Mouse (Mus musculus) urinary bladder, adult 18-20 months (tissue): ENCODE measurements at regions not wholly inside any gene's neighbourhood (a gene's known extent, or its start where the extent isn't known, plus 50 kb on each side); places are given as distances from the start of the nearest gene placed in this dataset.

ENCODE experiments used
- DNase-seq, 2 experiments: peaks; one replicate each; pipeline ENCODE4 v3.0.0; 2022; ENCODE audit warnings: low spot score in 2 of 2, mixed read lengths in 2 of 2

DNA sequence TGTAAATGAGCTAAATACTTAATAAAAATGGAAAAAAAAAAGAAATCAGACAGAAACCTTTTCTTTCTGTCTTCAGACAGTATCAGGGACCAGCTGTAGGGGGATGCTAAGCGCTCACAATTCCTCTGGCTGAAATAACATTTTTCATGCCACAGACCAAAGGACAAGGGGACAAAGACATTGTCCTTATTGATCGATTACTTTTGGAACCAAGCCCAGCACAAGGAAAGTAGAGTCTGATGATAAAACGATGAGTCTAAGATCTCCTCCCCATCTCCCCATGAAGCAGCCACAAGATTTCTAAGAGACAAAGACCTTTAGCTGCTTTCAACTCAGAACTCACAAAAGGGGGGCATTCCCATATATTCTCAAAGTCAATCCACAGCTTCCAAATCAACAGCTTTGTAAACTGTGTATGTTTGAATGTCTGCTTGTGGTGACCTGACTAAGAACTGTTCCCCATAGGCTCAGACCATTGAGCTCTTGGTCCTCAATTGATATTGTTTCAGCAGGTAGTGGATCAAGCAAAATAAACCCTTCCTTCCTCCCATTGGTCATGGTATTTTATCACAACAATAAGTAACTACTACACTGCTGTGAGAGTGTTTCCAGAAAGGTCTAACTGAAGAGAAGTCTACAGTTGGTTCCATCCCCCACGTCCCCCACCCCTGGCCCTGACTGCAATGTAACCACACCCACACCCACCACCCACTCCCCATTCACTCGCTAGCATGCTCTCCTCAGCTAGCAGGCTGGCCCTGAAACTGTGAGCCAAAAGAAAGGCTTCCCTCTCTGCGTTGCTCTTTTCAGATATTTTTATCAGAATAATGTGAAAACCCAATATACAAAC is 331.4 kb upstream of the Spred2 start:
- no peak for DNase-seq

DNA sequence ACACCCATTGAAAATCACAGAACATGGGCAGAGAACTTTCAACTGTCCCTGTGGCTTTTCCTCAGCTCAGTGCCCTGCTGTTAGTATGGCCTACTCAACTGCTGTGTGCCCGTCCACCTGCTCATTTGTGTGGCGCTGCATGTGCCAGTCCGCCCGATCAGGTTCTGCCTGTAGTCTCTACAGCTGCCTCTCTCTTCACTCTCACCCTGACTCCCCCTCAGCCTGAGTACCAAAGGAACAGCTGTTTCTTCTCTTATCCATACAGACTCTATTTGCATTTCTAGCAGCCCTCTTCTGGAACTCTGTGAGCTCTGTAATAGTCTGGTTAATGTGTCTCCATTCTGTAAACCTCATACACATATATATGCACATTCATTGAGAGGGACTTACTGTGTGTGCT is 329.1 kb upstream of the Spred2 start:
- DNase-seq = no peak

DNA sequence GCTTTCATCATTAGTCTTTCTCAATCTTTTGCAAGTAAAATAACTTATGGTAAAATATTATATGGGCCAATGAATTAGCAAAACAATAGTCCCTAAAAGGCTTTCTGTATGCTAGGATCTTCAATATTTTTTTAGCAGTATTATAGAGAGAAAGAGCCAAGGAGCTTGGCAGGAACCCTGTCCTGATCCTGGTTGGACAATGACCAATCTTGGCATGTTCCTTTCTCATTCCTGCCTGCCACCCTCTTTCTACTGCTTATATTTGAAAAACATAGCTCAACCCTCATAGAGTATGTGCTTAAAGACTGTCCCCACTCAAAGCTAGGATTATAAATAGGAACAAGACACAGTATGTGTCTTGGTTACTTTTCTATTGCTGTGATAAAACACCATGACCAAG is 327.8 kb upstream of the Spred2 start:
- no peak for DNase-seq

DNA sequence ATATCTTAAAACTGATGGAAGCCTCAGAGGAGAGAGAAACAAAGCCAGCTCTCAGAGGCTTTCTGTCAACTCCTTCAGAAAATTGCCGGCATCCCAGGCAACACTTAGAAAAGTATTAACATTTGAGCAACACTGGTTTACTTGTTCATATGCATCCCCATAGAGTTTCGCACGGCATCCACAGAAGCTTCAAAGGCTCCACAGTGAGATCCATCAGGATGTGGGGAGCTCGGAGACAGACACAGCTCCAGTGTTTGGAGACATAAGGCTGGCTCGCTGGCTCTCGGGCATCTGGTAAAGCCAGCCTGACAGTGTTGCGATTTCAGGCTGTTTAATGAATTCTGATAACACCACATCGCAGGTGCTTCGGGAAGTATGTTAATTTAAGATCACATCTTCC is 324.7 kb upstream of the Spred2 start:
- no peak for DNase-seq

DNA sequence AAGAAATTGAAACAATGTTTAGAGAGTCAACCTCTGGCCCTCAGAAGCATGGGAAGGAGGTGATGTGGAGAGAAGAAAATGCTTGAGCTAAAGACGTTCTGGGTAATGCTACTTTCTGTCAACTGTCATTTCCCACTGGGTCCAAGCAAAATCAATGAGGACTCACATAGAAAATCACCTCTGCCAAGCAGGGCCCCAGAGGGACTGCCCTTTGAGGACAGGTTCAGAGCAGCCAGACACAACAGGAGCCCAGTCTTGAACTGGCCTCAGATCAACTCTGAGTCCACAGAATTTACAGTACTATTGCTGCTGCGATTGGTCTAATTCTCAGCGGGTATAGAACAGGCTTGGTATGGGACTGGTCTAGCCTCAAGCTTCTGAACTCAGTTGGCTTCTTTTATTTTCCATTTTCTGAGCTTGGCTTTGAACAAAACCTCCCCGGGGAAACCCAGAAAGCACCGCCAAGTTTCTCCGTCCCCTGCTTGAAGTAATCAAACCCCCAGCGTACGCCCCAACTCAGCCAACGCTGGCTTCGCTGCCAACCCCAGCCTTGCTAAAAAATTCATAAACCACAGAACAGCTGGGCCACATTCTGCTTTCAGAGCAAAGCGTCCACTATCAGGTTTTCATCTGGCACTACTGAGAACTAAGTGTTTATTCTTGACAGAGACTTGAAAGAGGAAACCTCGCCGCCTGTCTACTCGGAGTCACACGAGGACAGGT is 322.8 kb upstream of the Spred2 start:
- no peak for DNase-seq

DNA sequence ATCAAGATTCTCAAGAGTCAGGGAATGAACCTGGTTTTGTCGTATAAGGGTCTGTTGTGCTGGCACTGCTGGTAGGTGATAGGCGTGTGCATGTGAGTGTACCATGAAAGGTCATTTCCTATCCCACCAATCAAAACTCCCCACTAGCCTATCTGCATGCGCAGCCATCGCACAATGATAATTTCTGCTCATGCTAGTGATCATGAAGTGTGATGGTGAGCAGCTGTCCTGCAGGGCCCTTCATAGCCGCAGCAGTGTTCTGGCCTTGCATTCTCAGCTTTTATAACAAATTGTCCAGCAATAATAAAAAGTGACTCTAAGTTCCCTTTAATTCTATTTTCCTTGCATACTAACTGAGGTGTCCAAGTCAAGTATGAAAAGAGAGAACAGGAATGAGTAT is 321.7 kb upstream of the Spred2 start:
- no peak for DNase-seq

DNA sequence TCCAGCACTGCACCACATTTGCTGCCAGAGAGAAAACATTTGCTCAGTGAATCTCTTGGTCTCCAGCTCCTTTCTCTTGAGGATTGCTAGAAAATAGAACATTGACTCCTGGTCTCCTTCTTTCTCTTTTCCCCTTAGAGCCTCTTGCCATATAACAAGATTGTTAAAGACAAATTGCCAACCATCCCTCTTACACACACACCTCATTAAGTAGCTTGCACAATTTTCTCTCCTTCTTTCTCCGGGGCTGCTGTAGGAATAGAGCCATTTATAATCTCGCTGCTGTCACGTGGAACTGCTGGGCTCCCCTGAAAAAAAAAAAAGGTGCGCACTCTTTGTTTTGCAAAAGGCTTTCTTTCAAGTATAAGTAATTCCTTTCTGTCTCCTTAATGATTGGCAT is 318.6 kb upstream of the Spred2 start:
- no peak for DNase-seq

DNA sequence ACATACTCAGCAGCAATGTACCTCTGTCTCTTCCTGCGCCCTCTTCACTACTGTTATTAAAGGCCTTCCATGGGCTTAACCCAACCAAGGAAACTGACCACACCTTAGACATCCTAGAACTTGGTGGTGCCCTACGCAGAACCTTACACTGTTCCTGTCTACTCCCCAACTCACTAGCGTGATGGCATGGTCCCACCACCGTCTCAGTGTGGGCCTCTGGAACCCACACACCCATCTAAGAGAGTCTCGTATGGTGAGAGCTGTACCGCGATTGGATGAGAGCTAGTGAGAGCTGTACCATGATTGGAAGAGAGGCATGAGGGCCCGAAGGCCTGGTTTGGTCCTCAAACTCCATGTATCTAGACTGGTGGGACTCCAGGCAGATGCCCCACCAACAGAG is 317.2 kb upstream of the Spred2 start:
- DNase-seq = no peak

DNA sequence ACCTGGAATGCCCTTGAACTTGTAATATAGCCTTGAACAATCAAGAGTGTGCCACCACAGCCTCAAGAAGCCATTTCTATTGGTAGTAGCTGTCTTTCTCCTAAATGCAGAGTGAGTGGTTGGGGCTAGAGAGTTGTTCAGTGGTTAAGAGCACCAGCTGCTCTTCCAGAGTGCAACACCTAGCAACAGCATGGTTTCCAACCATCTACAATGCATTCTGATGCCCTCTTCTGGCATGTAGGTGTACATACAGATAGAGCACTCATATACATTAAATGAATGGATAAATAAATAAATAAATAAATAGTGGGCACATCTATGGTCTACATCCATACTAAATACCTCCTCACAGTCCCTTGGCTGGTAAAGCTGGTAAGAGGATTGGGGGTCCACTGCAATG is 316.2 kb upstream of the Spred2 start:
- DNase-seq = no peak

DNA sequence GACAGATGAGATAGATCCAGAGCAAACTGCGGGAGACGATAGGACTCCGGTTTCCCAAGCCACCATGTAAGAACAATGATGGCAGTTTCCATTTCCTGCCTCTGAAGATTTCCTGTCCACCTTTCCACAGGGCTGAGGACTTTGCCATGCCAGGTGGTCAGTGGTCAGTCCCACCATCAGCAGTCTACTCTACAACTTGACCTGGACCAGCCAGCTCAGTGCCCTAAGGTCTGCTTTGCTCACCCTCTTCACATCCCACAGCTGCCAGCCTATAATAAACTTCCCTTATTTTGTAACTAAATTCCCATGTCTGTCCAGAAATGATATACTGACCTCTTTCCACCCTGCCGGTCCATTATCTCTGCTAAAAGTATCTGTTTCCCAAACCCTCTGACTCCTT is 315.7 kb upstream of the Spred2 start:
- DNase-seq = no peak

DNA sequence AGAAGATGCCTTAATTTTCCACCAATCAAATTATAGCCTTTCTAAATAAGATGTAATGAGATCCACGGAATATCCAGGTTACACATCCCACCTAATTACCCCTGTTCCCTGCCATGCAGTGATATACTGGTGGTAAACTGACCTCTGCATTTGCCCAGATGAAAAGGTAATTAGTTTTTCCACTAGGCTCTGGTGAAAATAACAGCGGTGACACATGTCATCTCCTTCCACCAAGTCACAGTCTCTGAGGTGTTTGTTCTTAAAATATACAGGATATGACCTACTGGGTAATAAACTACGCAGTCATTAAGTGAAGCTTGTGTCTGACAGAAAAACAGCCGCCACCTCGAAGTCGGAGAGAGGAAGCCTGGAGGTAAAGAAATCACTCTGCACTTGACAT is 313.6 kb upstream of the Spred2 start:
- no peak for DNase-seq

DNA sequence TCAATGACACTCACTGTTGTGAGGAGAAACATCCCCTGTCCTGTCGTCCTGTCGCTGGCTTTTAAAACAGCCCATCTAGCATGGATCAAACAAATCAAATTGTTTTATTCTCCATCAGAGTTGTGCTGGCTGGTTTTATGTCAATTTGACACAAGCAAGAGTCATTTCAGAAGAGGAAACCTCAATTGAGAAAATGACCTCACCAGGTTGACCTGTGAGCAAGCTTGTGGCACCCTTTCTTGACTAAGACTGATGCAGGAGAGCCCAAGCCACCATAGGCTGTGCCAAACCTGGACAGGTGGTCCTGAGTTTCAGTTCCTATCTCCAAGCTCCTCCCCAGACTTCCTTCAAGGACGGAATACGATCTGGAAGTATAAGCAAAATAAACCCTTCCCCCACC is 313.0 kb upstream of the Spred2 start:
- DNase-seq = no peak

DNA sequence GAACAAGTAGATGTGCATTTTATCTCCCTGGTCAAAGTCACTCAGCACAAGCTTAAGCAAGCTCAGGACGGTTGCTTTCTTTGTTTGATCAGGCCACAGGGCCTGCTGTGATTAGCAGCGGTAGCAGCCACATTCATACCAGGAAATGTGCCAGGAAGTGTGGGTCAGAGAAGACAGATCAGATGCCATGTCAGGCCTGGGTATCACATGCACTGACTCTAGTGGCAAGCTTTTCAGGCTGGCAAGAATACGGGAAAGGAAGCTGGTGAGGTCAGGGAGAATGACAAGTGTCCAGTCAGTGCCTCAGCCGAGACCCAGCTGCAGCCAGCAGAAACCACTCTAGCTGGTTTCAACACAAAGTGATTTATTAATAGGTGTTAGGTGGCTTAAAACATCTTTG is 307.7 kb upstream of the Spred2 start:
- DNase-seq = no peak

DNA sequence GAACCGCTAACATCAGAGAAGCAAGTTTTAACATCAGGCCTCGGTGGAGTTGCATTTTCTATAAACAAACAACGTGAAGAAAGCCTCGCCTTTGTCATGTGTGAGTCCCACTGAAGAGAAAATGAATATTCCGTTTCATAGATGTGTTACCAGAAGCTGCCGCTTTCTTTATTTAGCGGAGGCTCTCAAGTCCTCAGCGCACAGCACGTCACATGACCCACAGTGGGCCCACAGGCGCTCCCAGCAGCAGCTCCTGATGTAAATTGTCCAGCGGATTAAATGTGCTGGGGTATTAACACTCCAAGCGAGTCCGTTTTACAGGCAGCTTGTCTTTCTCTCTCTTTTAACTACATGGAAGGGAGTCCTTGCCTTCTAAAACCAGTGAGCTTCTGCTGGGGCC is 304.7 kb upstream of the Spred2 start:
- DNase-seq = no peak

DNA sequence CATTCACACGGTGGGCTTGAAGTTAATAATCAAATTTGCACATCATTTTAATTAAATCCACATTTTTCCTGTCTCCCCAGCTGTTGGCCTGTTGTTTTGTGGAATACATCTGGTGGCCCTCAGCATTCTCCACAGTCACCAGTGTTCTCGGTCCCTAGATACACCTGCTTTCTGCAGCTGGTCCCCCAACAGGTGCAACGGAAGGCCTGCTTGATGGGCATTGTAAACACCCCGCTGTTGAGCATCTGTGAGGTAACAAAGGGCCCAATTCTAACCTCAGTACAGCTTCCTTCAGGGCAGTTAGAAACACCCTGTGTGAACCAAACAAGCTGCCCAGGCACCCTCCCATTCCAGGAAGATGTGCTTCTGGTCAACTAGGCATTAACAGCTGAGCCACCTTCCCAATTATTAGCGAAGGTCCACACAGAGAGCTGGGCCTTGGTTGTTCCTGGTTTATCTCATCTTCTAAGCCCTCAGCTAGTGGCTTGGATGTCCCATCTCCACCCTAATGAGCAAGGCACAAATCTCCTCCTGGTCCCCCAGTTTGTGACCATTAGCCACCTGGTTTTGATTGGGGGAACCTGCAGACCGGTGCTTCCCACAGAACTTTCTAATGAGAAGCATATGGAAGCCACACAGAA is 293.0 kb upstream of the Spred2 start:
- no peak for DNase-seq

DNA sequence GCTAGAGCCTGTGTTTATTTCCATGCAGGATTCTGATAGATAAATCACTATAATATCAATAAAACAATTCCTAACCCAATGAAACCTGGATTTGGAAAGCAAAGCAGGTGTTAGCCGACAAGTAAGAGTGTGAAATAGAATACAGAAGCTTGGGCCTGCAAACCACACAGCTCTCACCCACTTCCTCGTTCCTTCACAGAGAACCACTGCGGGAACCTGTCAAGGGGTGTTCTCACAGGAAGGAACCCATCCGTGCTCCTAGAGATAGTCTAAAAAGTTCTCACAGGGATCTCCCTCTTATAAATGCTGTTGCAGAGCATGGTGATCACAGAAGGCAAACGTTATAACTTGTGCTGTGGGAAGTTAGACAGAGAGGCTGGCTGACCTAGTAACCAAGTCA is 291.7 kb upstream of the Spred2 start:
- DNase-seq = no peak

DNA sequence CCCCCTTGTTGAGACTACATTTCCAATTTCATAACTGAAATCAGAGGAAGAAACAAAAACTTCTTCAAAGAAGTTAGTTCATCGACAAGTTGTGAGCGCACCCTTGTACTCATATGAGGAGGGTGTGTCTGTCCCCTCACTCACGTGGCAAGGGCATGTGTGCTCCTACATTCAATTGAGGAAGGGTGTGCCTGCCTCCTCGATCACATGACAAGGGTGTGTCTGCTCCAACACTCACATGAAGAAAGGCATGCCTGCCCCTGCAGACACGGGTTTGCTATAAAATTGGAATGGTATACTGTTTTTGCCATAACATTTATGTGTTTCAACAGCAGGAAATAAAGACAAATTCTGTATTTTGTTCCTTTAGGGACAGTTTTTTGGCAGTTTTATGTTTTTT is 290.6 kb upstream of the Spred2 start:
- no peak for DNase-seq

DNA sequence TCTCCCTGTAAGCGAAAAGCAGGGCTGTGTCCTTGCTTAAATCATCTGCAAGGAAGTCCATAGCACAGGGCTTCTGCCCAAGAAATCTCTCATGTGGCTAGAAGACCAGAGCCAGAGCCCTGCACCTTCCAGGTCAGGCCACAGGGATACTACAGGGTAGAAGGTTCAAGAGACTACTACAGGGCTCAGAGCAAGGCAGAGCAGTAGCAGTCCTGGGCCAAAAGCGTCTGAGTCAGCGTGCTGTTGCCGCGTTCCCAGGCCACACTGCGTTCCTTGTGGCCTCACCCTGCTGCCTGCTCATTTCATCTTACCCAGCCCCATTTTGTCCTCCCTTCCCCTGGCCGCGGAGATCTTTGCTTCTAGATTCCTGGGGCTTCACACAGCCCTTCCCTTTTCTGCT is 283.0 kb upstream of the Spred2 start:
- DNase-seq = peak in 1 of 2 experiments; percentile 13

DNA sequence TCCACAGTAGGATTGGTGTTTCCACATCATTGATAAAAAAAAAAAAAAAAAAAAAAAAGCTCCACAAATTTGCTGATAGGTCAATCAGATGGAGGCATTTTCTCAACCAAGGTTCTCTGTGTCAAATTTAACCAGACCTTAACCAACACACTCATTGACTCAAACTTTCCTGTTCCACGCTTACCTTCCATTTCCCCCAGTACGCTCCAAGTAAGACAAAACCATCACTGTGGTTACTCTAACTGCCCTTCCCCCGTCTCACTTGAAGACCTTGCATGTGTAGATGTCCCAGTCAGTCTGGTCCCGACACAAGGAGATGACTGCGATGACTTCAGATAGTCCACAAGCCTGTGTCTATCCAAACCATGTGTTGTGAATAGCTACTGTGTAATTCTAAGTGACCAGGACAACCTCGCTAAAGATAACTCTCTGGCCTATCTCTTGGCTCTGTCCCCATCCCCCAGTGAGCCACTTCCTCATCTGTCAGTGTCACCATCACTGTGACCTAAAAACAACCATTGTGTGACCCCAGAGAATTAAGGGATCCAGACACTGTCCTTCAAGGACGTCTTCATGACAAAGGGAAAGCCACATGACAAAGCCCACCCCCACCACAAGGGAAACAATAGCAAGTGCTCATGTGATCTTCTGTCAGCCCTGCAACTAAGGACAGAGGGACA is 279.9 kb upstream of the Spred2 start:
- DNase-seq = no peak

DNA sequence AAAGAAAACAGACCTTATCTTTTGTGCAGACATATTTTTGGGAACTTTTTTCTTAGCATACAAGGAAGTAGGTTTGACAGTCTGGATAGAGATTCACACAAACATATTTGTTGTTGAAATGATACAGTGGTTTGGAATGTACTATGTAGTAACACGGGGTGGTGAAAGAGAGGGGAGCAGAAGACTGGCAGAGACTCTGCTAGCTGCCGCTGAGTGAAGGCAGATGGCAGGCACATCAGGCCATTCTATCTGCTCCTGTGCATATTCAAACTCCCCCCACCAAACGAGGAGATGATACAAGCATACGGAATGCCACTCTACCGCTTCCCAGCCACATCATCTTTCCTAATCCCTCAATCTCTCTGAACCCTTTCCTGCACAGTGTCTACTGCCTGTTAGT is 279.1 kb upstream of the Spred2 start:
- no peak for DNase-seq

DNA sequence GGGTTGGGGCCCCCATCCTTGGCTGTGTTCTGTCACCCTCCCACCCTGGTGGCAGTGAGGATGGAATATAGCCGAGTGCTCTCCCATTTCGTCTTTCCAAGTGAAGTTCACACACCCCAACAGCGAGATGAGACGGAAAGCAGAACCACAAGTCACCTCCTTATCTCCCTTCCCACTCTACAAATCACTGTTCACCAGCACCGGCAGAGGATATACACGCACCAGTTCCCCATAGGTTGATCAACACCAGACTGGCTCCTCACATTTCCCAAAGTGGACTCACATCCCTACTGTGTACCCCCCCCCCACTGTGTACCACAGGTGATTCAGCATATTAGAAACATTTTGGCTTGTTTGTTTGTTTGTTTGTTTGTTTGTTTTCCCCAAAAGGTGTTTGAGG is 272.7 kb upstream of the Spred2 start:
- no peak for DNase-seq

DNA sequence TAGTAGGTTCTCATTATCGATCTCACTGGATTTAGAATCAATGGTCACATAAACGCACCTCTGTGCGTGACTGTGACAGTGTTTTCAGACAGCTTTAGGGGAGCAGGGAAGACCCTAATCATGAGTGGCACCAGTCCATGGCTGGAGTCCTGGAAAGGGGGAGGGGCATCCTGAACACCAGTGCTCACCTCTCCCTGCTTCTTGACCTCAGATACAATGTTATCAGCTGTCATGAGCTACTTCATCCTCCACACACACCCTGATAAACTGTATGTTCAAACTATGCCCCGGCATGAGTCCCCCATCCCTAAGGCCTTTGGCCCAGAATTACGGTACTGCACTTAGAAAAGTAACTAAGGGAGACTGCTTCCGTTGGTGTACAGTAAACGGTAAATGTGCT is 272.2 kb upstream of the Spred2 start:
- no peak for DNase-seq
